Mouse (Mus musculus) megakaryocyte-erythroid progenitor cell, adult 5-6 weeks (primary cell): ENCODE data around the gene Ugt1a1. TPM values are rescaled to one million over a fixed set of nuclear protein-coding genes. Genes with fewer than 3 reads are reported as not detected.
"Not testable (repeated sequence)": the region's sequence is repeated elsewhere in the genome, so short reads cannot be mapped to it uniquely, and the experiment has no call there.

Source experiments
- ATAC-seq: replicated peaks from 2 replicates; pipeline ENCODE4 v1.8.0; 2016; ENCODE audit warnings: mild to moderate bottlenecking, inconsistent platforms; ENCODE audit not compliant: severe bottlenecking, poor library complexity, low FRiP score, low TSS enrichment
- total RNA-seq, 2 experiments: library from RNA; stranded (forward) in 1 of 2; stranded (reverse) in 1 of 2; fragments of 200-1000, 215-1000 nt in 1 of 2; fragments of >200 nt in 1 of 2; fragmentation: Nextera tagmentation in 1 of 2; gene quantifications; 2 replicates each; pipeline ENCODE4 v1.2.3; 2014 to 2017

The Ugt1a1 gene
- total RNA-seq (2014; fragmentation: Nextera tagmentation) (not detected in 2 replicates), total RNA-seq (2017) (not detected in 2 replicates)

GRCm38 (mm10) chr1:88211812-88212211 lies at the start of gene Ugt1a1:
Ugt1a1 (plus strand) TSS chr1:88211959.
- peak; percentile 16; the same call in 1 of the 2 replicates for ATAC-seq

GRCm38 (mm10) chr1:88165711-88166110 lies 46.0 kb upstream of the Ugt1a1 start, which contains the start of gene Ugt1a5:
Ugt1a5 (plus strand) TSS chr1:88166012.
- no peak for ATAC-seq

GRCm38 (mm10) chr1:88172190-88172589 lies 39.6 kb upstream of the Ugt1a1 start:
- not testable (repeated sequence) for ATAC-seq

GRCm38 (mm10) chr1:88179657-88180056 lies 32.1 kb upstream of the Ugt1a1 start:
- ATAC-seq: no peak

GRCm38 (mm10) chr1:88186325-88186935 lies 25.3 kb upstream of the Ugt1a1 start:
- no peak for ATAC-seq

GRCm38 (mm10) chr1:88192136-88192535 lies 19.6 kb upstream of the Ugt1a1 start:
- ATAC-seq: no peak

- ATAC-seq: no peak
These were observed 16.1 kb upstream of the Ugt1a1 start for GRCm38 (mm10) chr1:88195687-88196086.

- no peak for ATAC-seq
These were observed 14.3 kb upstream of the Ugt1a1 start for GRCm38 (mm10) chr1:88197443-88197842.

GRCm38 (mm10) chr1:88199996-88200395 lies 11.8 kb upstream of the Ugt1a1 start:
- 0 out of 2 replicates have a peak, but pooled peaks have one; percentile 44 for ATAC-seq

- no peak for ATAC-seq
These were observed 11.3 kb upstream of the Ugt1a1 start, which contains the start of gene Ugt1a2 for GRCm38 (mm10) chr1:88200456-88200855. Ugt1a2 (plus strand) TSS chr1:88200601.

GRCm38 (mm10) chr1:88205294-88205922 lies 6.4 kb upstream of the Ugt1a1 start, which contains the start of gene Dnajb3:
Dnajb3 (minus strand) TSS chr1:88205782.
- peak; percentile 60 for ATAC-seq

- peak; percentile 87 for ATAC-seq
These were observed 4.8 kb upstream of the Ugt1a1 start for GRCm38 (mm10) chr1:88206843-88207479.

GRCm38 (mm10) chr1:88212341-88213045 lies 734 bp downstream of the Ugt1a1 start:
- no peak for ATAC-seq

- no peak for ATAC-seq
These were observed 1.3 kb downstream of the Ugt1a1 start for GRCm38 (mm10) chr1:88213061-88213460.

GRCm38 (mm10) chr1:88213766-88214461 lies 2.2 kb downstream of the Ugt1a1 start:
- 0 out of 2 replicates have a peak, but pooled peaks have one; percentile 19 for ATAC-seq

GRCm38 (mm10) chr1:88214462-88214952 lies 2.7 kb downstream of the Ugt1a1 start:
- no peak for ATAC-seq

- no peak for ATAC-seq
These were observed 4.0 kb downstream of the Ugt1a1 start for GRCm38 (mm10) chr1:88215466-88216380.

GRCm38 (mm10) chr1:88216551-88216950 lies 4.8 kb downstream of the Ugt1a1 start:
- no peak for ATAC-seq
